Mouse (Mus musculus) pancreas, adult 10 weeks (tissue): Measurements from ENCODE around the gene Gm44. TPM values are rescaled to one million over a fixed set of nuclear protein-coding genes. Genes with fewer than 3 reads are reported as not detected.

Experiments used
- polyA plus RNA-seq: library from polyadenylated mRNA; stranded (reverse); fragments of 350-450 nt; fragmentation: Illumina TruSeq; extraction: RNeasy Lipid Tissue Mini Kit (QIAGEN cat#74804); gene quantifications from one replicate; pipeline ENCODE4 v1.2.3, GENCODE M21; 2015; ENCODE audit warnings: low read depth, low replicate concordance; ENCODE audit not compliant: insufficient read depth

Gm44 gene
- not detected for polyA plus RNA-seq

GRCm38 (mm10) chrX:90891842-90892241, at the start of gene Gm44:
Gm44 (plus strand) TSS chrX:90892142.

